Mouse (Mus musculus): ENCODE measurements around the gene Gm10719. TPM values are rescaled to one million over a fixed set of nuclear protein-coding genes. Genes with fewer than 3 reads are reported as not detected.
"Not testable (repeated sequence)": the region's sequence is repeated elsewhere in the genome, so short reads cannot be mapped to it uniquely, and the experiment has no call there.

Gene Gm10719
- 0.66 and 1.8 TPM in 2 replicates for polyA plus RNA-seq (2012)

DNA sequence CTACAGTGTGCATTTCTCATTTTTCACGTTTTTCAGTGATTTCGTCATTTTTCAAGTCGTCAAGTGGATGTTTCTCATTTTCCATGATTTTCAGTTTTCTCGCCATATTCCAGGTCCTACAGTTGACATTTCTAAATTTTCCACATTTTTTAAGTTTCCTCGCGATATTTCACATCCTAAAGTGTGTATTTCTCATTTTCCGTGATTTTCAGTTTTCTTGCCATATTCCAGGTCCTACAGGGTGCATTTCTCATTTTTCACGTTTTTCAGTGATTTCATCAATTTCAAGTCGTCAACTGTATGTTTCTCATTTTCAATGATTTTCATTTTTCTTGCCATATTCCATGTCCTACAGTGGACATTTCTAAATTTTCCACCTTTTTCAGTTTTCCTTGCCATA lies at the start of gene Gm10719:
TSS of gene Gm10719 (plus strand) at position 301 of the 400 bp plus-strand sequence.
- not testable (repeated sequence) for TF ChIP-seq GATA1 (IDR thresholded peaks at IDR 0.05; ENCODE audit: low read length)

DNA sequence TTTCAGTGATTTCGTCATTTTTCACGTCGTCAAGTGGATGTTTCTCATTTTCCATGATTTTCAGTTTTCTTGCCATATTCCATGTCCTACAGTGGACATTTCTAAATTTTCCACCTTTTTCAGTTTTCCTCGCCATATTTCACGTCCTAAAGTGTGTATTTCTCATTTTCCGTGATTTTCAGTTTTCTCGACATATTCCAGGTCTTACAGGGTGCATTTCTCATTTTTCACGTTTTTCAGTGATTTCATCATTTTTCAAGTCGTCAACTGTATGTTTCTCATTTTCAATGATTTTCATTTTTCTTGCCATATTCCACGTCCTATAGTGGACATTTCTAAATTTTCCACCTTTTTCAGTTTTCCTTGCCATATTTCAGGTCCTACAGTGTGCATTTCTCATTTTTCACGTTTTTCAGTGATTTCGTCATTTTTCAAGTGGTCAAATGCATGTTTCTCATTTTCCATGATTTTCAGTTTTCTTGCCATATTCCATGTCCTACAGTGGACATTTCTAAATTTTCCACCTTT lies 16.7 kb upstream of the Gm10719 start, which contains the start of gene Gm10722:
TSS of gene Gm10722 (plus strand) at position 478 of the 528 bp plus-strand sequence.
- TF ChIP-seq GATA1 (IDR thresholded peaks at IDR 0.05; ENCODE audit: low read length) = not testable (repeated sequence)

DNA sequence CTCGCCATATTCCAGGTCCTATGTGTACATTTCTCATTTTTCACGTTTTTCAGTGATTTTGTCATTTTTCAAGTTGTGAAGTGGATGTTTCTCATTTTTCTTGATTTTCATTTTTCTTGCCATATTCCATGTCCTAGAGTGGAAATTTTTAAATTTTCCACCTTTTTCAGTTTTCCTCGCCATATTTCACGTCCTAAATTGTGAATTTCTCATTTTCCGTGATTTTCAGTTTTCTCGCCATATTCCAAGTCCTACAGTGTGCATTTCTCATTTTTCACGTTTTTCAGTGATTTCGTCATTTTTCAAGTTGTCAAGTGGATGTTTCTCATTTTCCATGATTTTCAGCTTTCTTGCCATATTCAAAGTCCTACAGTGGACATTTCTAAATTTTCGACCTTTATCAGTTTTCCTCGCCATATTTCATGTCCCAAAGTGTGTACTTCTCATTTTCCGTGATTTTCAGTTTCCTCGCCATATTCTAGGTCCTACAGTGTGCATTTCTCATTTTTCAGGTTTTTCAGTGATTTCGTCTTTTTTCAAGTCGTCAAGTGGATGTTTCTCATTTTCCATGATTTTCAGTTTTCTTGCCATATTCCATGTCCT lies 14.3 kb upstream of the Gm10719 start, which contains the start of gene Gm11168:
TSS of gene Gm11168 (plus strand) at position 553 of the 603 bp plus-strand sequence.
- TF ChIP-seq GATA1 (IDR thresholded peaks at IDR 0.05; ENCODE audit: low read length) = not testable (repeated sequence)

DNA sequence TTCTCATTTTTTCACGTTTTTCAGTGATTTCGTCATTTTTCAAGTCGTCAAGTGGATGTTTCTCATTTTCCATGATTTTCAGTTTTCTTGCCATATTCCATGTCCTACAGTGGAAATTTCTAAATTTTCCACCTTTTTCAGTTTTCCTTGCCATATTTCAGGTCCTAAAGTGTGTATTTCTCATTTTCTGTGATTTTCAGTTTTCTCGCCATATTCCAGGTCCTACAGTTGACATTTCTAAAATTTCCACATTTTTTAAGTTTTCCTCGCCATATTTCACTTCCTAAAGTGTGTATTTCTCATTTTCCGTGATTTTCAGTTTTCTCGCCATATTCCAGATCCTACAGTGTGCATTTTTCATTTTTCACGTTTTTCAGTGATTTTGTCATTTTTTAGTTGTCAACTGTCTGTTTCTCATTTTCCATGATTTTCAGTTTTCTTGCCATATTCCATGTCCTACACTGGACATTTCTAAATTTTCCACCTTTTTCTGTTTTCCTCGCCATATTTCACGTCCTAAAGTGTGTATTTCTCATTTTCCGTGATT lies 4.4 kb upstream of the Gm10719 start, which contains the start of gene Gm10721:
TSS of gene Gm10721 (plus strand) at position 408 of the 547 bp plus-strand sequence.
- TF ChIP-seq GATA1 (IDR thresholded peaks at IDR 0.05; ENCODE audit: low read length) = not testable (repeated sequence)

DNA sequence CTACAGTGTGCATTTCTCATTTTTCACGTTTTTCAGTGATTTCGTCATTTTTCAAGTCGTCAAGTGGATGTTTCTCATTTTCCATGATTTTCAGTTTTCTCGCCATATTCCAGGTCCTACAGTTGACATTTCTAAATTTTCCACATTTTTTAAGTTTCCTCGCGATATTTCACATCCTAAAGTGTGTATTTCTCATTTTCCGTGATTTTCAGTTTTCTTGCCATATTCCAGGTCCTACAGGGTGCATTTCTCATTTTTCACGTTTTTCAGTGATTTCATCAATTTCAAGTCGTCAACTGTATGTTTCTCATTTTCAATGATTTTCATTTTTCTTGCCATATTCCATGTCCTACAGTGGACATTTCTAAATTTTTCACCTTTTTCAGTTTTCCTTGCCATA lies 1.9 kb upstream of the Gm10719 start, which contains the start of gene Gm10720:
TSS of gene Gm10720 (plus strand) at position 301 of the 400 bp plus-strand sequence.
- TF ChIP-seq GATA1 (IDR thresholded peaks at IDR 0.05; ENCODE audit: low read length) = not testable (repeated sequence)

DNA sequence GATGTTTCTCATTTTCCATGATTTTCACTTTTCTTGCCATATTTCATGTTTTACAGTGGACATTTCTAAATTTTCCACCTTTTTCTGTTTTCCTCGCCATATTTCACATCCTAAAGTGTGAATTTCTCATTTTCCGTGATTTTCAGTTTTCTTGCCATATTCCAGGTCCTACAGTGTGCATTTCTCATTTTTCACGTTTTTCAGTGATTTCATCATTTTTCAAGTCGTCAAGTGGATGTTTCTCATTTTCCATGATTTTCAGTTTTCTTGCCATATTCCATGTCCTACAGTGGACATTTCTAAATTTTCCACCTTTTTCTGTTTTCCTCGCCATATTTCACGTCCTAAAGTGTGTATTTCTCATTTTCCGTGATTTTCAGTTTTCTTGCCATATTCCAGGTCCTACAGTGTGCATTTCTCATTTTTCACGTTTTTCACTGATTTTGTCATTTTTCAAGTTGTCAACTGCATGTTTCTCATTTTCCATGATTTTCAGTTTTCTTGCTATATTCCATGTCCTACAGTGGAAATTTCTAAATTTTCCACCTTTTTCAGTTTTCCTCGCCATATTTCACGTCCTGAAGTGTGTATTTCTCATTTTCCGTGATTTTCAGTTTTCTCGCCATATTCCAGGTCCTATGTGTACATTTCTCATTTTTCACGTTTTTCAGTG lies 6.2 kb downstream of the Gm10719 start, which contains the start of gene Gm10718:
TSS of gene Gm10718 (plus strand) at position 236 of the 673 bp plus-strand sequence.
- not testable (repeated sequence) for TF ChIP-seq GATA1 (IDR thresholded peaks at IDR 0.05; ENCODE audit: low read length)

DNA sequence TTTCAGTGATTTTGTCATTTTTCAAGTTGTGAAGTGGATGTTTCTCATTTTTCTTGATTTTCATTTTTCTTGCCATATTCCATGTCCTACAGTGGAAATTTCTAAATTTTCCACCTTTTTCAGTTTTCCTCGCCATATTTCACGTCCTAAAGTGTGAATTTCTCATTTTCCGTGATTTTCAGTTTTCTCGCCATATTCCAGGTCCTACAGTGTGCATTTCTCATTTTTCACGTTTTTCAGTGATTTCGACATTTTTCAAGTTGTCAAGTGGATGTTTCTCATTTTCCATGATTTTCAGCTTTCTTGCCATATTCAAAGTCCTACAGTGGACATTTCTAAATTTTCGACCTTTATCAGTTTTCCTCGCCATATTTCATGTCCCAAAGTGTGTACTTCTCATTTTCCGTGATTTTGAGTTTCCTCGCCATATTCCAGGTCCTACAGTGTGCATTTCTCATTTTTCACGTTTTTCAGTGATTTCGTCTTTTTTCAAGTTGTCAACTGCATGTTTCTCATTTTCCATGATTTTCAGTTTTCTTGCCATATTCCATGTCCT lies 7.8 kb downstream of the Gm10719 start, which contains the start of gene Gm10717:
TSS of gene Gm10717 (plus strand) at position 506 of the 556 bp plus-strand sequence.
- not testable (repeated sequence) for TF ChIP-seq GATA1 (IDR thresholded peaks at IDR 0.05; ENCODE audit: low read length)

DNA sequence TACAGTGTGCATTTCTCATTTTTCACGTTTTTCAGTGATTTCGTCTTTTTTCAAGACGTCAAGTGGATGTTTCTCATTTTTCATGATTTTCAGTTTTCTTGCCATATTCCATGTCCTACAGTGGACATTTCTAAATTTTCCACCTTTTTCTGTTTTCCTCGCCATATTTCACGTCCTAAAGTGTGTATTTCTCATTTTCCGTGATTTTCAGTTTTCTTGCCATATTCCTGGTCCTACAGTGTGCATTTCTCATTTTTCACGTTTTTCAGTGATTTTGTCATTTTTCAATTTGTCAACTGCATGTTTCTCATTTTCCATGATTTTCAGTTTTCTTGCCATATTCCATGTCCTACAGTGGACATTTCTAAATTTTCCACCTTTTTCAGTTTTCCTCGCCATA lies 17.1 kb downstream of the Gm10719 start, which contains the start of gene Gm17535:
TSS of gene Gm17535 (plus strand) at position 301 of the 400 bp plus-strand sequence.
- not testable (repeated sequence) for TF ChIP-seq GATA1 (IDR thresholded peaks at IDR 0.05; ENCODE audit: low read length)

DNA sequence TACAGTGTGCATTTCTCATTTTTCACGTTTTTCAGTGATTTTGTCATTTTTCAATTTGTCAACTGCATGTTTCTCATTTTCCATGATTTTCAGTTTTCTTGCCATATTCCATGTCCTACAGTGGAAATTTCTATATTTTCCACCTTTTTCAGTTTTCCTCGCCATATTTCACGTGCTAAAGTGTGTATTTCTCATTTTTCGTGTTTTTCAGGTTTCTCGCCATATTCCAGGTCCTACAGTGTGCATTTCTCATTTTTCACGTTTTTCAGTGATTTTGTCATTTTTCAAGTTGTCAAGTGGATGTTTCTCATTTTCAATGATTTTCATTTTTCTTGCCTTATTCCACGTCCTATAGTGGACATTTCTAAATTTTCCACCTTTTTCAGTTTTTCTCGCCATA lies 19.4 kb downstream of the Gm10719 start, which contains the start of gene Gm10715:
TSS of gene Gm10715 (plus strand) at position 301 of the 400 bp plus-strand sequence.
- not testable (repeated sequence) for TF ChIP-seq GATA1 (IDR thresholded peaks at IDR 0.05; ENCODE audit: low read length)

Other genes starting within 250 kb of the Gm10719 start
- 0.16 TPM in 1 of 2 replicates, not detected in the other for gene Gm10722, start 16.5 kb upstream of the Gm10719 start, polyA plus RNA-seq (2012)
- 0.23 TPM in 1 of 2 replicates, not detected in the other for gene Gm11168, start 14.1 kb upstream of the Gm10719 start, polyA plus RNA-seq (2012)
- gene Gm10721, start 4.3 kb upstream of the Gm10719 start, polyA plus RNA-seq (2012) = 0.37 TPM in 1 of 2 replicates, not detected in the other
- not detected in 2 replicates for gene Gm10720, start 1.8 kb upstream of the Gm10719 start, polyA plus RNA-seq (2012)
- 1.5 and 2.5 TPM in 2 replicates for gene Gm10718, start 6.1 kb downstream of the Gm10719 start, polyA plus RNA-seq (2012)
- 0.29 and 0.43 TPM in 2 replicates for gene Gm10717, start 8.0 kb downstream of the Gm10719 start, polyA plus RNA-seq (2012)
- 0.13 TPM in 1 of 2 replicates, not detected in the other for gene Gm17535, start 17.2 kb downstream of the Gm10719 start, polyA plus RNA-seq (2012)
- not detected in 2 replicates for gene Gm10715, start 19.5 kb downstream of the Gm10719 start, polyA plus RNA-seq (2012)